Mouse (Mus musculus): ENCODE results near the gene Etv4. TPM values are rescaled to one million over a fixed set of nuclear protein-coding genes. Genes with fewer than 3 reads are reported as not detected.

The Etv4 gene
- polyA plus RNA-seq (2015; fragmentation: Nextera tagmentation; extraction: Ambion mirVana) = 8.2 and 9.5 TPM in 2 replicates

DNA sequence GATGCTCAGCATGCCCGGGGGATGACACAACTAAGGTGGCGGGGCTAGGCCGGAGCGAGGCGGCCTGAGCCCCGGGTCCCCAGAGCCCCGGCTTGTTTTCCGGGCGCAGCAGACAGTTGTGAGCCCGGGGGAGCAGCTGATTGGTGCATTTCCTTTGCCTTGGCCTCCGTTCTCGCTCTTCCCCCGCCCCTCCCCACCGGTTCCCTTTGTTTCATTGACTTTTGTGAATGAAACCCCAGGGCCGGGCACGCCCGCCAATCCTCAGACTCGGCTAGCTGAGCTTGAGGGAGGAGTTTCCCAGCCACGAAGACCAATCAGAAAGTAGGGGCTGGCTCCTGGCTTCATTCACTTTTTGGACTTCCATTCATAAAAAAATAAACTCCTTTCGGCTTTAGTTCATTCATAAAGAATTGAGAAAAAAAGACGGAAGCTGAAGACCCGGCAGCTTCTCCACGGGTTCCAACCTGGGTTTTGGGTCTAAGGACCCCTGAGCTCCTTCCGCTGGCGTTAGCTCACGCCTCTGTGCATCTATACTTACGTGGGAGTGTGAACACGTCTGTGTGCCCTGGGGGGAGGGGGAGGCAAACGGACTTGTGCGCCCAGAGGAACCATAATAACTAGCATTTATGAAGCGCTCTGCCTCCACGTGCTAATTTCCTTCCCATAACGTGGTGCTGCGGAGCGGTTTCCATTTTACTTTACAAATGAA is at the start of gene Etv4:
Gene Etv4 (minus strand): TSS at position 229 of the 709 bp plus-strand sequence.
- WGBS = under 1% methylated on average over 35 of the region's 35 CpGs
- H3K4me2 ChIP-seq = peak within 1 kb of the TSS; percentile 99
- H3K36me3 ChIP-seq = no peaks in the 10 kb centered on the region
- peaks cover 80% of the 10 kb centered on the region for H3K27me3 ChIP-seq (replicated peaks)
- H3K27ac ChIP-seq (replicated peaks) = peak within 1 kb of the TSS; percentile 64
- H3K4me1 ChIP-seq = peaks cover 28% of the 10 kb centered on the region
- no peaks in the 10 kb centered on the region for H3K9me3 ChIP-seq
- H3K4me3 ChIP-seq = peak within 1 kb of the TSS; percentile 66
- ATAC-seq (ENCODE audit: extremely low read depth, insufficient number of reproducible peaks, low FRiP score, low TSS enrichment) = peak; percentile 47; the same call in 1 of the 2 replicates
- peak within 1 kb of the TSS; percentile 80 for H3K9ac ChIP-seq

DNA sequence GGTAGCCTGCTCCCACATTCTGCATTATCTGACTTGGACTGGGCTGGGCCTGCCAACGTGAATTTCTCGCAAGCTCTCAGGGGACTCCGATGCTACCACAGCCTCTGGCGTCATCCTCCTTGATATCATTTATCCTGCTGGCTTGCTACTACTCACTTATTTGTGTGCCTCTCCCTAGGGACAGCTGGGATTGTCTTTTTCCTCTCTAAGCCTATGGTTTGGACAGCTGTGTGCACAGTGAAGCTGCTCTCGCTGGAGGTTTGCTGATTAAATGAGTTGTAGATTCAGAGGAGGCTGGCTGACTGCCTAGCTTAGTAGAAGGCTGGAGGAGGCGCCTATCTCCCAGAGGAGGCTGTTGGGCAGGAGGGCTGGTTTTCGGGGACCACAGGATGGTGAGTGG is 46.8 kb upstream of the Etv4 start:
- Histone ChIP-seq H3K4me2 (0 out of 2 replicates have a peak overlapping the region, but pooled peaks have one; percentile 1), H3K27me3 (replicated peaks) (no peaks in the 10 kb centered on the region), H3K36me3 (no peaks in the 10 kb centered on the region), H3K4me3 (no peak overlapping the region), H3K27ac (replicated peaks) (peak overlapping the region; percentile 88), H3K9me3 (no peaks in the 10 kb centered on the region), H3K4me1 (peaks cover 48% of the 10 kb centered on the region), H3K9ac (peak overlapping the region; percentile 4; the same call in 1 of the 2 replicates)
- no peak for ATAC-seq (ENCODE audit: extremely low read depth, insufficient number of reproducible peaks, low FRiP score, low TSS enrichment)
- WGBS = 34% methylated on average over 7 of the region's 7 CpGs

DNA sequence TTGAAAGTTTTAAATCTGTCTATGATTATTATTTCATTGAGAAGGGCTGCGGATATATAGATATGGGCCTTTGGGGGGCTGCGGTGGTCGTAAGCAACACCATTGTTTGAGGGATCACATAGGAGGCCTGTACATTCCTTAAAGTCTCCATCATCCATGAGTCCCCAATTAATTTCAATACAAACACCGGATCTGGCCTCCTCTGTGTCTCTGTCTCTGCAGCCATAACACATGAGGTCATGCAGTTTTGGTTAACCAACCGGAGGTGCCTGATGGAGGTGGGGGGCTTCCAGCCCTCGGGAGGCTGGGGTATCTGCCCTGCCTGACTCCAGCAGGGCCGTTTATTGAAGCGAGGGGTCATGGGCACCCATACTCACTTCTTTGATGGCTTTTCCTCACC is 45.4 kb upstream of the Etv4 start:
- Histone ChIP-seq H3K27me3 (replicated peaks) (no peaks in the 10 kb centered on the region), H3K9me3 (no peaks in the 10 kb centered on the region), H3K4me3 (no peak overlapping the region), H3K4me1 (peaks cover 48% of the 10 kb centered on the region), H3K36me3 (no peaks in the 10 kb centered on the region), H3K27ac (replicated peaks) (peak overlapping the region; percentile 88), H3K4me2 (peak overlapping the region; percentile 20), H3K9ac (peak overlapping the region; percentile 37)
- no peak for ATAC-seq (ENCODE audit: extremely low read depth, insufficient number of reproducible peaks, low FRiP score, low TSS enrichment)
- WGBS = 57% methylated on average over 8 of the region's 8 CpGs

DNA sequence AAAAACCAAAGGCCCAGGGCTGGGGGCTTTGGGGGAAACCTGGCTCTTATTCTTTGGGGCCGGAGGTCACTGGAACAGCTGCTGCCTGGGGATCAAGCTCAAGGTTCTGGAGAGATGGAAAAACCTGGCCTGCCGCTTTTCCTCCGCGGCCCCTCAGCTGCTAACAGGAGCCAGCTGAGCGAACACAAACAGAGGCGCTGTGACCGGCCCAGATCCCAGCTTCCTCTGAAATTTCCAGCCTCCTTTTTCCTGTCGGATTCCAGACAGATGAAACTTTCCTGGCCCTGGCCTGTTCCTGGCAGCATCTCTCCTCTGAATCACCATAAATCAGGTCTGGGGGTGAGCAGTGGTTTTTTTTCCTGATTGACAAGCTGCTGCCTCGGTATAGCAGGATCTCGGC is 44.9 kb upstream of the Etv4 start:
- peak overlapping the region; percentile 37 for H3K9ac ChIP-seq
- peak overlapping the region; percentile 88 for H3K27ac ChIP-seq (replicated peaks)
- H3K27me3 ChIP-seq (replicated peaks) = no peaks in the 10 kb centered on the region
- H3K36me3 ChIP-seq = no peaks in the 10 kb centered on the region
- H3K9me3 ChIP-seq = no peaks in the 10 kb centered on the region
- ATAC-seq (ENCODE audit: extremely low read depth, insufficient number of reproducible peaks, low FRiP score, low TSS enrichment) = peak; percentile 53; the same call in 1 of the 2 replicates
- H3K4me3 ChIP-seq = no peak overlapping the region
- peak overlapping the region; percentile 20 for H3K4me2 ChIP-seq
- WGBS = 17% methylated on average over 10 of the region's 10 CpGs
- H3K4me1 ChIP-seq = peaks cover 44% of the 10 kb centered on the region

DNA sequence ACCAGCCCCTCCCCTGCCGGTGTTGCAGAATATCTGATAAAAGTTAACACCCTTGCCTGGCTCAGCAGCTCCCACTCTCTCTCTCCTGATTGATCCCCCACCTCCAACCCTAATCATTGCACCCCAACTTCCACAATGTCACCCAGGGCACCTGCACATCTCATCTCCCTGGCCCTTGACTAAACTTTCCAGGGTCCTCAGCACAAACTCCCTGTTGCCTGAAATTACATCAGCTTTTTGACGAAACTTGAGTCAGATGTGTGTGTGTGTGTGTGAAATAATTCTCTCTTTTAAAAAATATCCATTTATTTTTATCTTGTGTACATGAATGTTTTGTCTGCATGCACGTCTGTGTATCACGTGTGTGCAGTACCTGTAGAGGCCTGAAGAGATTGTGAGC is 43.5 kb upstream of the Etv4 start:
- WGBS = 76% methylated on average over 4 of the region's 4 CpGs
- Histone ChIP-seq H3K9ac (no peak overlapping the region), H3K36me3 (no peaks in the 10 kb centered on the region), H3K9me3 (no peaks in the 10 kb centered on the region), H3K27me3 (replicated peaks) (no peaks in the 10 kb centered on the region), H3K4me3 (no peak overlapping the region), H3K27ac (replicated peaks) (peak overlapping the region; percentile 88; the same call in 1 of the 2 replicates), H3K4me2 (no peak overlapping the region), H3K4me1 (peaks cover 37% of the 10 kb centered on the region)
- no peak for ATAC-seq (ENCODE audit: extremely low read depth, insufficient number of reproducible peaks, low FRiP score, low TSS enrichment)

DNA sequence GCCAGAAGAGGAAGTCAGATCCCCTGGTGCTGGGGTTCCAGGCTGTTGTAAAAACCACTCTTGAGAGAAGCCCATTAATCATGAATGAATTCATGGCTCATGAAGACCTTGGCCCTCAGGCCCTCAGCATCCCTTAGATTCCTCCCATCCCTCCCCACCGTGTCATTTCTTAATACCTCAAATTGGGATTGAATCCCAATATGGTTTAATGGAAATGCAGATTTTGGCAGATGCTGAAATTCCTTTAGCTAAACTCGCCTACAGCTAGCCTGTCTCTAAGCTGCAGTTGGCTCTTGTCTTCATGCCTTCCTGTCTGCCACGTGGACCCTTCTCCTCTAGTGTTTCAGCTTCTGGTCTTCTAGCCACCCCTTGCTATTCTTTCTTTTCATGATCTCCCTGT is 38.0 kb upstream of the Etv4 start:
- Histone ChIP-seq H3K36me3 (no peaks in the 10 kb centered on the region), H3K27me3 (replicated peaks) (no peaks in the 10 kb centered on the region), H3K4me1 (peaks cover 18% of the 10 kb centered on the region), H3K9ac (no peak overlapping the region), H3K9me3 (peaks cover 4% of the 10 kb centered on the region; the same call in 1 of the 2 replicates), H3K27ac (replicated peaks) (no peak overlapping the region), H3K4me2 (no peak overlapping the region), H3K4me3 (no peak overlapping the region)
- no peak for ATAC-seq (ENCODE audit: extremely low read depth, insufficient number of reproducible peaks, low FRiP score, low TSS enrichment)
- 72% methylated on average over 3 of the region's 3 CpGs for WGBS

DNA sequence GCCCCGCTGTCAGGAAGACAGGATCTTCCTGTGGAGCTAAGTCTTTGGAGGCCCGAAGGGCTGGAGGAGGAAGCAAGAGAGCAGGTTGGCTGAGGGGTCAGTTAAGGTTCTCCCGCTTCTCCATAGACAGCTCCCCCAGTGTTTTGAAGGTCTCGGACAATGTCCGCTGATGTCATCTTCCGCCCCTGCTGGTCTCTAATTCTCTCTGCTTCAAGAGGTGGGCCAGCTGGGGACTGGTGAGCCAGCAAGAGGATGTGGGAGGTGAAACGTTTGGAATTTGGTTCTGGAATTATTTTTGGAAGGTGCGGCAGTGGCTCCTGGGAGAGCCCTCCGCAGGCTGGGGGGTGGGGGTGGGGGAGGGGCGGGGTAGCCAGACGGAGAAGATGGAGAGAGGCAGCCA is 35.7 kb upstream of the Etv4 start:
- no peak for ATAC-seq (ENCODE audit: extremely low read depth, insufficient number of reproducible peaks, low FRiP score, low TSS enrichment)
- Histone ChIP-seq H3K9me3 (peaks cover 4% of the 10 kb centered on the region; the same call in 1 of the 2 replicates), H3K27ac (replicated peaks) (peak overlapping the region; percentile 75), H3K9ac (peak overlapping the region; percentile 50; the same call in 1 of the 2 replicates), H3K36me3 (no peaks in the 10 kb centered on the region), H3K4me3 (peak overlapping the region; percentile 4; the same call in 1 of the 2 replicates), H3K4me1 (peaks cover 18% of the 10 kb centered on the region), H3K4me2 (peak overlapping the region; percentile 58), H3K27me3 (replicated peaks) (no peaks in the 10 kb centered on the region)
- WGBS = 17% methylated on average over 10 of the region's 11 CpGs

DNA sequence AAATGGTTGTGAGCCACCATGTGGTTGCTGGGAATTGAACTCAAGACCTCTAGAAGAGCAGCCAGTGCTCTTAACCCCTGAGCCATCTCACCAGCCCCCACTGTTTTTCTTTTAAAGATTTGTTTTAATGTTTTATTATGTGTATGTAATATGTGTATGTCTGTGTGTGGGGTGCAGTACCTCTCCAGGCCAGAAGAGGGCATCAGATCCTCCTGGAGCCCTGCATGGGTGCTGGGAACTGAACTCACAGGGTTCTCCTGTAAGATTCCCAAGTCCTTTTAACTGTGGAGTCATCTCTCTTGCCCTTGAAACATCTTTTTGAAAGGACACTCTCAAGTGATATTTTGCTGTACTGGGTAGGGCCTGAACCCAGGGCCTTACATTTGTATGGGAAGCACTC is 34.7 kb upstream of the Etv4 start:
- Histone ChIP-seq H3K36me3 (no peaks in the 10 kb centered on the region), H3K27me3 (replicated peaks) (no peaks in the 10 kb centered on the region), H3K27ac (replicated peaks) (peak overlapping the region; percentile 75; the same call in 1 of the 2 replicates), H3K9ac (no peak overlapping the region), H3K4me1 (peaks cover 28% of the 10 kb centered on the region), H3K9me3 (peaks cover 4% of the 10 kb centered on the region; the same call in 1 of the 2 replicates), H3K4me2 (no peak overlapping the region), H3K4me3 (no peak overlapping the region)
- ATAC-seq (ENCODE audit: extremely low read depth, insufficient number of reproducible peaks, low FRiP score, low TSS enrichment) = no peak

DNA sequence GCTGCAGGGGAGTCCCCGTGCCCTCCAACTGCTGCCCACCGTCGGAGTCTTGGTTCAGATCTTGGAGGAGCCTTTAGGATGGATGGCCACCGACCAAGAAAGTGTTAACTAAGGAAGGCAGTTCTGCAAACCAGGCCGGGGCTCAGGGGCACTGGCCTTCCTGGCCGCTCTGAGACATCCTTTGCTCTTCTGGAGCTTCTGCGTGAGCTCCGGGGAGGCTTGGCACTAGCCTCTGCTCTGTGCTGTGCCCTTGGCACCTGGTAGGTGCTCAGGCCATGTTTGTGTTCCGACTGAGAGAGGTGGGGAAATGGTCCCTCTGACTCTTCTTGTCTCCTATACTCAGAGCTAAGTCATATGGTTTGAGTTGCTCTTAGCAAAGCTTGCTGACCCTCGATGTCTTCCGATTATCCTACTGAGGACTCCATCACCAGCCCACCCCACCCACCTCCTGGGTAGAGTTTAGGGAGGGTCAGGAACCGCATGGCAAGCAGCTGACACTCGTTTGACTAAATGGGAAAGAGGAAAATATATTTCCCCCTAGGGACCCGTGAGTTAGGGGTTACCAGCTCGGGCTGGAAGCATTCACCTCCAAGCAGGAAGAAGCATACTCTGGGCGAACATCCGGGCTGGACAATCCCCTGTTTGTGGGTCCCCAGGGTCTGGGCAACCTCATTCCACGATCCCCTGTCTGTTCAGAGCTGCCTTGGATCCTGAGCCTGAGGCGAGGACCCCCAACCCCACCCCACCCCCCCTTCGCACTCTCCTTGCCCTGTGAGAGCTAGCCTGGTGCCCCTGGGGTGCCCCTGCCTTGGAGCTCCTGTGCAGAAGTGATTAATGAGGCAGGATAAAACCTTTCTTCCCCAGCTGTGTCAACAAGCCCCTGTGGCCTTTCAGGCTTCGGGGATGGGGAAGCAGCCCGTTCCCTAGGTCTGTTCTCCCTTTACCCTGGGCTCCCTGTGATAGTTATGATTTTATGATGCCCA is 30.2 kb upstream of the Etv4 start:
- H3K9ac ChIP-seq = peak overlapping the region; percentile 69
- H3K27me3 ChIP-seq (replicated peaks) = peaks cover 11% of the 10 kb centered on the region
- H3K4me3 ChIP-seq = no peak overlapping the region
- H3K9me3 ChIP-seq = peaks cover 4% of the 10 kb centered on the region; the same call in 1 of the 2 replicates
- peak overlapping the region; percentile 21 for H3K27ac ChIP-seq (replicated peaks)
- ATAC-seq (ENCODE audit: extremely low read depth, insufficient number of reproducible peaks, low FRiP score, low TSS enrichment) = no peak
- 18% methylated on average over 22 of the region's 22 CpGs for WGBS
- H3K4me1 ChIP-seq = peaks cover 27% of the 10 kb centered on the region
- H3K4me2 ChIP-seq = peak overlapping the region; percentile 65
- no peaks in the 10 kb centered on the region for H3K36me3 ChIP-seq

DNA sequence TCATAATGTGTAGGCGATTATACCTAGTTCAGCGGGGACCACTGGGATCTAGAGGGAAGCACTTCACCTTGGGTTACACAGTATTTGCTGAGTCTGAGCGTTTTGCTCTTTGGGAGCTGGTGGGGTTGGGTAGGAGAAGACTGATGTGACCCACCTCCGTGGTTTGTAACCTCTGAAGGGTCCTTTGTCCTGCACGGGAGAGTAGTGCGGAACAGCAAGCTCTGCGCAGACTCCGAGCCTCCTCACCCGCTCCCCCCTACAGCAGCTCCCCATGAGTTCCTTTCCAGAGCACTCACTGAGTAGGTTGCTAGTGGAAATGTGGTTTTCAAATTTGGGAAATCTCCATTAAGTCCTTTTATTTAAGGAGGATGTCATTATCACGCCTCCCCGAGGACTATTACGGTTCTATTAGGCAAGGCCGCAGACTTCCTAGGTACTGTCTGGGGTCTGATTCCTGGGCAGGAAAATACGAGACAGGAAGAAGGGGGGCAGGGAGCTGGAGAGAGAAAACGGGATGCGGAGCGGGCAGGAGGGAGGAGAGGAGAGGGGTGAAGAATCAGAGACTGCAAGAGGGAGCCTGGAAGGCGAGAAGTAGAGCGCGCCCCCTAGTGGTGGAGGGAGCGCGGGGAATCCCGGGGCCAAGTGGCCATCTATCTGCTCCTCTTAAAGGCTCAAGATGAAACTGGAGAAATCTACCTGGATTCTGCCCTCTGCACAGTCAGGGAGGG is 29.4 kb upstream of the Etv4 start:
- Histone ChIP-seq H3K27ac (replicated peaks) (peak overlapping the region; percentile 26; the same call in 1 of the 2 replicates), H3K9me3 (peaks cover under 1% of the 10 kb centered on the region; the same call in 1 of the 2 replicates), H3K27me3 (replicated peaks) (peaks cover 19% of the 10 kb centered on the region), H3K36me3 (no peaks in the 10 kb centered on the region), H3K4me1 (peaks cover 25% of the 10 kb centered on the region), H3K9ac (peak overlapping the region; percentile 69), H3K4me2 (peak overlapping the region; percentile 65), H3K4me3 (peak overlapping the region; percentile 33)
- no peak for ATAC-seq (ENCODE audit: extremely low read depth, insufficient number of reproducible peaks, low FRiP score, low TSS enrichment)
- 18% methylated on average over 23 of the region's 23 CpGs for WGBS

Measured in heart, embryonic 13.5 days (tissue).